Mouse (Mus musculus): ENCODE results near the gene Nfyb. TPM values are rescaled to one million over a fixed set of nuclear protein-coding genes. Genes with fewer than 3 reads are reported as not detected.

Nfyb gene
- polyA plus RNA-seq, 1 experiment from 2014 or later = 49.5 TPM

GRCm38 (mm10) chr10:82777886-82778285 is 13.9 kb upstream of the Nfyb start:
- Histone ChIP-seq H3K4me2 (no peak overlapping the region), H3K4me3 (no peak overlapping the region), H3K9me3 (no peaks in the 10 kb centered on the region), H3K27ac (no peak overlapping the region), H3K36me3 (no peaks in the 10 kb centered on the region), H3K27me3 (no peaks in the 10 kb centered on the region), H3K4me1 (replicated peaks) (peaks cover 6% of the 10 kb centered on the region), H3K9ac (peak overlapping the region; percentile 24; the same call in 1 of the 2 replicates)
- WGBS = 42% methylated on average over 13 of the region's 13 CpGs
- no peak for ATAC-seq (ENCODE audit: low FRiP score)

GRCm38 (mm10) chr10:82777075-82777474 is 13.1 kb upstream of the Nfyb start:
- no peak overlapping the region for H3K4me2 ChIP-seq
- 63% methylated on average over 2 of the region's 2 CpGs for WGBS
- H3K9me3 ChIP-seq = no peaks in the 10 kb centered on the region
- H3K4me1 ChIP-seq (replicated peaks) = peaks cover 6% of the 10 kb centered on the region
- no peak overlapping the region for H3K9ac ChIP-seq
- no peak overlapping the region for H3K4me3 ChIP-seq
- H3K27me3 ChIP-seq = no peaks in the 10 kb centered on the region
- no peak for ATAC-seq (ENCODE audit: low FRiP score)
- H3K27ac ChIP-seq = no peak overlapping the region
- H3K36me3 ChIP-seq = no peaks in the 10 kb centered on the region

GRCm38 (mm10) chr10:82774841-82775240 is 10.9 kb upstream of the Nfyb start:
- Histone ChIP-seq H3K36me3 (no peaks in the 10 kb centered on the region), H3K4me2 (no peak overlapping the region), H3K4me1 (replicated peaks) (peaks cover 6% of the 10 kb centered on the region), H3K9ac (no peak overlapping the region), H3K27me3 (no peaks in the 10 kb centered on the region), H3K4me3 (no peak overlapping the region), H3K9me3 (no peaks in the 10 kb centered on the region), H3K27ac (no peak overlapping the region)
- WGBS = 98% methylated on average over 5 of the region's 5 CpGs
- ATAC-seq (ENCODE audit: low FRiP score) = no peak

- no peak overlapping the region for H3K4me2 ChIP-seq
- 59% methylated on average over 9 of the region's 9 CpGs for WGBS
- no peaks in the 10 kb centered on the region; the same call in 1 of the 2 replicates for H3K4me1 ChIP-seq (replicated peaks)
- no peak overlapping the region; the same call in 1 of the 2 replicates for H3K9ac ChIP-seq
- H3K27ac ChIP-seq = no peak overlapping the region
- no peaks in the 10 kb centered on the region for H3K9me3 ChIP-seq
- no peak overlapping the region for H3K4me3 ChIP-seq
- ATAC-seq (ENCODE audit: low FRiP score) = peak; percentile 59
- H3K27me3 ChIP-seq = no peaks in the 10 kb centered on the region
- no peaks in the 10 kb centered on the region for H3K36me3 ChIP-seq
Observed at GRCm38 (mm10) chr10:82771595-82772170, 7.7 kb upstream of the Nfyb start.

GRCm38 (mm10) chr10:82770713-82771112 is 6.8 kb upstream of the Nfyb start:
- ATAC-seq (ENCODE audit: low FRiP score) = no peak
- no peaks in the 10 kb centered on the region for H3K27me3 ChIP-seq
- no peak overlapping the region for H3K27ac ChIP-seq
- no peak overlapping the region for H3K9ac ChIP-seq
- H3K4me3 ChIP-seq = no peak overlapping the region
- no peaks in the 10 kb centered on the region; the same call in 1 of the 2 replicates for H3K4me1 ChIP-seq (replicated peaks)
- H3K9me3 ChIP-seq = no peaks in the 10 kb centered on the region
- H3K4me2 ChIP-seq = no peak overlapping the region
- WGBS = 94% methylated on average over 2 of the region's 2 CpGs
- H3K36me3 ChIP-seq = no peaks in the 10 kb centered on the region

- Histone ChIP-seq H3K27me3 (no peaks in the 10 kb centered on the region), H3K27ac (no peak overlapping the region), H3K4me3 (no peak overlapping the region), H3K9ac (no peak overlapping the region), H3K9me3 (no peaks in the 10 kb centered on the region), H3K36me3 (no peaks in the 10 kb centered on the region), H3K4me2 (no peak overlapping the region), H3K4me1 (replicated peaks) (peaks cover 6% of the 10 kb centered on the region)
- 19% methylated on average over 9 of the region's 9 CpGs for WGBS
- no peak for ATAC-seq (ENCODE audit: low FRiP score)
Observed at GRCm38 (mm10) chr10:82768901-82769300, 5.0 kb upstream of the Nfyb start.

- peak overlapping the region; percentile 87 for H3K4me3 ChIP-seq
- peak overlapping the region; percentile 78 for H3K4me2 ChIP-seq
- ATAC-seq (ENCODE audit: low FRiP score) = peak; percentile 40
- peak overlapping the region; percentile 100 for H3K27ac ChIP-seq
- peaks cover 33% of the 10 kb centered on the region for H3K36me3 ChIP-seq
- under 1% methylated on average over 43 of the region's 48 CpGs for WGBS
- H3K4me1 ChIP-seq (replicated peaks) = peaks cover 47% of the 10 kb centered on the region
- H3K27me3 ChIP-seq = no peaks in the 10 kb centered on the region
- H3K9me3 ChIP-seq = no peaks in the 10 kb centered on the region
- H3K9ac ChIP-seq = peak overlapping the region; percentile 99
Observed at GRCm38 (mm10) chr10:82762756-82763681, 925 bp downstream of the Nfyb start.

GRCm38 (mm10) chr10:82761037-82761811 is 2.7 kb downstream of the Nfyb start:
- Histone ChIP-seq H3K4me3 (peak overlapping the region; percentile 24), H3K9ac (peak overlapping the region; percentile 55), H3K9me3 (no peaks in the 10 kb centered on the region), H3K27ac (peak overlapping the region; percentile 32; the same call in 1 of the 2 replicates), H3K36me3 (peaks cover 51% of the 10 kb centered on the region), H3K4me2 (peak overlapping the region; percentile 78), H3K4me1 (replicated peaks) (peaks cover 58% of the 10 kb centered on the region), H3K27me3 (no peaks in the 10 kb centered on the region)
- 81% methylated on average over 9 of the region's 9 CpGs for WGBS
- no peak for ATAC-seq (ENCODE audit: low FRiP score)

- Histone ChIP-seq H3K4me2 (peak overlapping the region; percentile 78; the same call in 1 of the 2 replicates), H3K27me3 (no peaks in the 10 kb centered on the region), H3K4me1 (replicated peaks) (peaks cover 57% of the 10 kb centered on the region), H3K27ac (no peak overlapping the region), H3K4me3 (no peak overlapping the region), H3K36me3 (peaks cover 64% of the 10 kb centered on the region), H3K9ac (no peak overlapping the region), H3K9me3 (no peaks in the 10 kb centered on the region)
- ATAC-seq (ENCODE audit: low FRiP score) = no peak
- 94% methylated on average over 5 of the region's 5 CpGs for WGBS
Observed at GRCm38 (mm10) chr10:82759706-82760105, 4.2 kb downstream of the Nfyb start.

- H3K27ac ChIP-seq = no peak overlapping the region
- H3K9ac ChIP-seq = no peak overlapping the region
- H3K4me3 ChIP-seq = no peak overlapping the region
- H3K4me1 ChIP-seq (replicated peaks) = peaks cover 52% of the 10 kb centered on the region
- WGBS = 97% methylated on average over 3 of the region's 3 CpGs
- H3K4me2 ChIP-seq = no peak overlapping the region
- H3K36me3 ChIP-seq = peaks cover 72% of the 10 kb centered on the region
- H3K27me3 ChIP-seq = no peaks in the 10 kb centered on the region
- no peak for ATAC-seq (ENCODE audit: low FRiP score)
- no peaks in the 10 kb centered on the region for H3K9me3 ChIP-seq
Observed at GRCm38 (mm10) chr10:82758878-82759277, 5.1 kb downstream of the Nfyb start.

GRCm38 (mm10) chr10:82758368-82758767 is 5.6 kb downstream of the Nfyb start:
- H3K4me1 ChIP-seq (replicated peaks) = peaks cover 52% of the 10 kb centered on the region
- H3K36me3 ChIP-seq = peaks cover 78% of the 10 kb centered on the region
- H3K9me3 ChIP-seq = no peaks in the 10 kb centered on the region
- H3K27me3 ChIP-seq = no peaks in the 10 kb centered on the region
- no peak overlapping the region for H3K4me2 ChIP-seq
- H3K4me3 ChIP-seq = no peak overlapping the region
- no peak for ATAC-seq (ENCODE audit: low FRiP score)
- no peak overlapping the region for H3K9ac ChIP-seq
- WGBS = 88% methylated on average over 6 of the region's 6 CpGs
- no peak overlapping the region for H3K27ac ChIP-seq

- H3K9ac ChIP-seq = no peak overlapping the region
- no peaks in the 10 kb centered on the region for H3K27me3 ChIP-seq
- H3K36me3 ChIP-seq = peaks cover 88% of the 10 kb centered on the region
- WGBS = 77% methylated on average over 9 of the region's 9 CpGs
- no peak overlapping the region for H3K4me2 ChIP-seq
- H3K4me3 ChIP-seq = no peak overlapping the region
- peaks cover 49% of the 10 kb centered on the region for H3K4me1 ChIP-seq (replicated peaks)
- H3K27ac ChIP-seq = no peak overlapping the region; the same call in 1 of the 2 replicates
- H3K9me3 ChIP-seq = no peaks in the 10 kb centered on the region
- no peak for ATAC-seq (ENCODE audit: low FRiP score)
Observed at GRCm38 (mm10) chr10:82757341-82757740, 6.6 kb downstream of the Nfyb start.

Data from hindbrain, embryonic 13.5 days (tissue).